Comparison of ENCODE assay signal across 8 mouse cellular contexts in the genomic region with DNA sequence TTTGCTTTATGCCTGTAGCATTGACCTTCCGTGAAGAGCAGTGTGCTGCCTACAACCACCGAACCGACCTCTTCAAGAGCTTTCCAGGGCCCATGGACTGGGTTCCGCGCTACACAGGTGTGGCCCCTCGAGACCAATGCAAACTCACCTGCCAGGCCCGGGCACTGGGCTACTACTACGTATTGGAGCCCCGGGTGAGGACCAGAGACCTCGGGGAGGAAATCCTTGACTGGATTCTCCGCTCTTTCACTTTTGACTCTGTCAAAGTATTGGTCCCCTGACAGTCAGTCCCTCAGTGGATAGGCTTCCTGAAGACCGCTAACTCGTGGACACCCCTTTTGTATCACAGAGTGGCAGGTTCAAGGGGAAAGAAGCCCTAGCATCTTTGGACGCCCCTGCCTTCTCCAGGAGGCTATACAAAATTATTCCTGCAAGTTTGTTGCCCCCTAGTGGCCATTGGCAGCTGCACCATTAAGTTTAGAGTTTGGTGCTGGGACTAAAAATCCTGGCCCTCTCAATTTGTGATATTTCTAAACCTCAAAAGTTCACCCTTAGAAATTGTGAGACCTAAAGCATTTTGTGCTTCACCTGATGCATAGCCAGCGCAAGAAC. TPM values are rescaled to one million over a fixed set of nuclear protein-coding genes. Genes with fewer than 3 reads are reported as not detected.
DNase-seq lines count a peak whose midpoint lies in the region; ATAC-seq and TF ChIP-seq lines count a peak whose summit lies in the region.

No protein-coding gene starts in this region.

- H3K4me1 ChIP-seq in midbrain, embryonic 10.5 days = peaks cover 18% of the 10 kb centered on the region
- peaks cover 7% of the 10 kb centered on the region for H3K4me1 ChIP-seq in midbrain, embryonic 13.5 days (replicated peaks)
- H3K4me1 ChIP-seq in heart, postnatal 0 days (ENCODE audit: control insufficient read depth, insufficient read depth) = peaks cover 3% of the 10 kb centered on the region
- peaks cover 6% of the 10 kb centered on the region for H3K4me1 ChIP-seq in limb, embryonic 11.5 days (ENCODE audit: control insufficient read depth, insufficient read depth, low read length)
- H3K4me1 ChIP-seq in neural tube, embryonic 11.5 days (ENCODE audit: control insufficient read depth, insufficient read depth, low read length) = peaks cover 5% of the 10 kb centered on the region; the same call in 1 of the 2 replicates

- H3K9me3 ChIP-seq in midbrain, embryonic 10.5 days (replicated peaks) = no peaks in the 10 kb centered on the region
- H3K9me3 ChIP-seq in midbrain, embryonic 13.5 days = no peaks in the 10 kb centered on the region
- H3K9me3 ChIP-seq in heart, postnatal 0 days (replicated peaks; ENCODE audit: control insufficient read depth, low read length) = no peaks in the 10 kb centered on the region
- H3K9me3 ChIP-seq in limb, embryonic 11.5 days (ENCODE audit: control insufficient read depth, low read length) = no peaks in the 10 kb centered on the region
- no peaks in the 10 kb centered on the region for H3K9me3 ChIP-seq in neural tube, embryonic 11.5 days (ENCODE audit: control insufficient read depth, low read length)

- no peak overlapping the region for H3K4me2 ChIP-seq in midbrain, embryonic 13.5 days (replicated peaks)
- no peak overlapping the region for H3K4me2 ChIP-seq in heart, postnatal 0 days (ENCODE audit: low read depth, low read length)
- no peak overlapping the region for H3K4me2 ChIP-seq in limb, embryonic 11.5 days (ENCODE audit: low read depth, severe bottlenecking)
- no peak overlapping the region for H3K4me2 ChIP-seq in neural tube, embryonic 11.5 days (ENCODE audit: low read depth)

- no peak for TF ChIP-seq EP300 in heart, postnatal 0 days (IDR thresholded peaks at IDR 0.05; ENCODE audit: low read depth)

- peak overlapping the region; percentile 6; the same call in 1 of the 2 replicates for H3K27ac ChIP-seq in midbrain, embryonic 10.5 days (replicated peaks)
- no peak overlapping the region for H3K27ac ChIP-seq in midbrain, embryonic 13.5 days
- no peak overlapping the region; the same call in 1 of the 2 replicates for H3K27ac ChIP-seq in heart, postnatal 0 days (ENCODE audit: low read depth)
- H3K27ac ChIP-seq in limb, embryonic 11.5 days (replicated peaks; ENCODE audit: low read depth, low read length) = no peak overlapping the region
- H3K27ac ChIP-seq in neural tube, embryonic 11.5 days (ENCODE audit: low read depth, low read length) = no peak overlapping the region

- ATAC-seq in midbrain, embryonic 13.5 days = no peak
- ATAC-seq in common myeloid progenitor, adult 5-6 weeks (replicated peaks; ENCODE audit: low read depth, poor library complexity, severe bottlenecking) = peak; percentile 60; the same call in 1 of the 2 replicates
- peak; percentile 16; the same call in 1 of the 2 replicates for ATAC-seq in heart, postnatal 0 days (ENCODE audit: insufficient read depth, low read depth)
- ATAC-seq in limb, embryonic 11.5 days (ENCODE audit: insufficient number of reproducible peaks, low FRiP score, low TSS enrichment, low read depth) = no peak
- ATAC-seq in neural tube, embryonic 11.5 days (ENCODE audit: insufficient read depth, low FRiP score, low TSS enrichment) = 0 out of 2 replicates have a peak, but pooled peaks have one; percentile 58

- peaks cover 47% of the 10 kb centered on the region for H3K36me3 ChIP-seq in midbrain, embryonic 10.5 days
- peaks cover 7% of the 10 kb centered on the region for H3K36me3 ChIP-seq in midbrain, embryonic 13.5 days
- peaks cover 5% of the 10 kb centered on the region for H3K36me3 ChIP-seq in heart, postnatal 0 days (replicated peaks; ENCODE audit: control insufficient read depth, insufficient read depth, low read length)
- peaks cover 5% of the 10 kb centered on the region for H3K36me3 ChIP-seq in limb, embryonic 11.5 days (ENCODE audit: control insufficient read depth, insufficient read depth, low read length)
- H3K36me3 ChIP-seq in neural tube, embryonic 11.5 days (ENCODE audit: control insufficient read depth, insufficient read depth, low read length) = peaks cover 2% of the 10 kb centered on the region; the same call in 1 of the 2 replicates

- peak overlapping the region; percentile 11; the same call in 1 of the 2 replicates for H3K4me3 ChIP-seq in midbrain, embryonic 10.5 days
- H3K4me3 ChIP-seq in midbrain, embryonic 13.5 days (replicated peaks) = no peak overlapping the region
- no peak overlapping the region for H3K4me3 ChIP-seq in heart, postnatal 0 days (ENCODE audit: low read depth, low read length)
- H3K4me3 ChIP-seq in limb, embryonic 11.5 days (ENCODE audit: low read depth, low read length) = no peak overlapping the region
- no peak overlapping the region for H3K4me3 ChIP-seq in neural tube, embryonic 11.5 days (ENCODE audit: low read depth, low read length)

- H3K27me3 ChIP-seq in midbrain, embryonic 10.5 days (ENCODE audit: low read depth, poor library complexity, severe bottlenecking) = no peaks in the 10 kb centered on the region
- no peaks in the 10 kb centered on the region for H3K27me3 ChIP-seq in midbrain, embryonic 13.5 days
- H3K27me3 ChIP-seq in heart, postnatal 0 days (ENCODE audit: control insufficient read depth, insufficient read depth, low read length) = no peaks in the 10 kb centered on the region
- H3K27me3 ChIP-seq in limb, embryonic 11.5 days (ENCODE audit: control insufficient read depth, insufficient read depth, low read length) = no peaks in the 10 kb centered on the region
- H3K27me3 ChIP-seq in neural tube, embryonic 11.5 days (ENCODE audit: control insufficient read depth, insufficient read depth, low read length) = no peaks in the 10 kb centered on the region

- no peak overlapping the region for H3K9ac ChIP-seq in midbrain, embryonic 13.5 days (replicated peaks)
- no peak overlapping the region for H3K9ac ChIP-seq in heart, postnatal 0 days (replicated peaks; ENCODE audit: low read depth, low read length)
- H3K9ac ChIP-seq in limb, embryonic 11.5 days (ENCODE audit: low read length) = no peak overlapping the region
- H3K9ac ChIP-seq in neural tube, embryonic 11.5 days (ENCODE audit: low read length) = no peak overlapping the region

- TF ChIP-seq CTCF in heart, postnatal 0 days (IDR thresholded peaks at IDR 0.05; ENCODE audit: low read depth) = peak; percentile 81

- DNase-seq in midbrain, embryonic 10.5 days (ENCODE audit: low spot score) = peak; percentile 69
- peak; percentile 91 for DNase-seq in NIH3T3 (ENCODE audit: low read depth)
- peak; percentile 66 for DNase-seq in heart, postnatal 0 days (ENCODE audit: low spot score)
- peak; percentile 76 for DNase-seq in limb, embryonic 11.5 days (ENCODE audit: low spot score)
- peak; percentile 69 for DNase-seq in neural tube, embryonic 11.5 days (ENCODE audit: low spot score)
- no peak for DNase-seq in ovary, postnatal 14 days (ENCODE audit: low spot score)

- 66% methylated on average over 15 of the region's 15 CpGs for WGBS in midbrain, embryonic 10.5 days
- 68% methylated on average over 15 of the region's 15 CpGs for WGBS in midbrain, embryonic 13.5 days
- WGBS in heart, postnatal 0 days = 54% methylated on average over 15 of the region's 15 CpGs
- WGBS in limb, embryonic 11.5 days = 69% methylated on average over 15 of the region's 15 CpGs
- WGBS in neural tube, embryonic 11.5 days = 66% methylated on average over 15 of the region's 15 CpGs

RNA-seq across cellular contexts. Expression of gene Ndufs2, which starts 5.9 kb away (rescaled TPM):
- 267 and 268 TPM in 2 replicates for polyA plus RNA-seq in midbrain, embryonic 10.5 days (2016; fragmentation: Nextera tagmentation; extraction: Ambion mirVana)
- 231 and 234 TPM in 2 replicates for polyA plus RNA-seq in midbrain, embryonic 13.5 days (2015; fragmentation: Nextera tagmentation; extraction: Ambion mirVana)
- 198 and 334 TPM in 2 replicates for total RNA-seq in common myeloid progenitor, adult 5-6 weeks (2017)
- 962 and 1,127 TPM in 2 replicates for total RNA-seq in heart, postnatal 0 days (2014; rRNA removed; ENCODE audit: low replicate concordance)
- polyA plus RNA-seq in heart, postnatal 0 days (2015; fragmentation: Nextera tagmentation; extraction: Ambion mirVana) = 998 and 1,009 TPM in 2 replicates
- 260 and 264 TPM in 2 replicates for polyA plus RNA-seq in limb, embryonic 11.5 days (2014; fragmentation: Nextera tagmentation; extraction: Ambion mirVana)
- polyA plus RNA-seq in neural tube, embryonic 11.5 days (2014; fragmentation: Nextera tagmentation; extraction: Ambion mirVana) = 242 and 286 TPM in 2 replicates

RNA-seq across cellular contexts. Expression of gene Adamts4, which starts 6.8 kb away (rescaled TPM):
- polyA plus RNA-seq in midbrain, embryonic 10.5 days (2016; fragmentation: Nextera tagmentation; extraction: Ambion mirVana) = 9.9 and 10.9 TPM in 2 replicates
- polyA plus RNA-seq in midbrain, embryonic 13.5 days (2015; fragmentation: Nextera tagmentation; extraction: Ambion mirVana) = 6.5 and 7.4 TPM in 2 replicates
- total RNA-seq in common myeloid progenitor, adult 5-6 weeks (2017) = not detected in 2 replicates
- total RNA-seq in heart, postnatal 0 days (2014; rRNA removed; ENCODE audit: low replicate concordance) = 4.1 and 5.5 TPM in 2 replicates
- polyA plus RNA-seq in heart, postnatal 0 days (2015; fragmentation: Nextera tagmentation; extraction: Ambion mirVana) = 3.8 and 3.9 TPM in 2 replicates
- 5.5 and 5.6 TPM in 2 replicates for polyA plus RNA-seq in limb, embryonic 11.5 days (2014; fragmentation: Nextera tagmentation; extraction: Ambion mirVana)
- 4.7 and 5.0 TPM in 2 replicates for polyA plus RNA-seq in neural tube, embryonic 11.5 days (2014; fragmentation: Nextera tagmentation; extraction: Ambion mirVana)

RNA-seq across cellular contexts. Expression of gene B4galt3, which starts 13.1 kb away (rescaled TPM):
- 63.5 and 69.5 TPM in 2 replicates for polyA plus RNA-seq in midbrain, embryonic 10.5 days (2016; fragmentation: Nextera tagmentation; extraction: Ambion mirVana)
- polyA plus RNA-seq in midbrain, embryonic 13.5 days (2015; fragmentation: Nextera tagmentation; extraction: Ambion mirVana) = 99.0 and 99.8 TPM in 2 replicates
- total RNA-seq in common myeloid progenitor, adult 5-6 weeks (2017) = 11.0 and 32.0 TPM in 2 replicates
- 28.9 and 55.0 TPM in 2 replicates for total RNA-seq in heart, postnatal 0 days (2014; rRNA removed; ENCODE audit: low replicate concordance)
- polyA plus RNA-seq in heart, postnatal 0 days (2015; fragmentation: Nextera tagmentation; extraction: Ambion mirVana) = 32.6 and 34.3 TPM in 2 replicates
- 68.9 and 78.2 TPM in 2 replicates for polyA plus RNA-seq in limb, embryonic 11.5 days (2014; fragmentation: Nextera tagmentation; extraction: Ambion mirVana)
- polyA plus RNA-seq in neural tube, embryonic 11.5 days (2014; fragmentation: Nextera tagmentation; extraction: Ambion mirVana) = 67.4 and 70.6 TPM in 2 replicates

RNA-seq across cellular contexts. Expression of gene Fcer1g, which starts 22.9 kb away (rescaled TPM):
- 12.7 and 21.1 TPM in 2 replicates for polyA plus RNA-seq in midbrain, embryonic 10.5 days (2016; fragmentation: Nextera tagmentation; extraction: Ambion mirVana)
- 20.2 and 20.8 TPM in 2 replicates for polyA plus RNA-seq in midbrain, embryonic 13.5 days (2015; fragmentation: Nextera tagmentation; extraction: Ambion mirVana)
- 58.4 and 94.7 TPM in 2 replicates for total RNA-seq in common myeloid progenitor, adult 5-6 weeks (2017)
- total RNA-seq in heart, postnatal 0 days (2014; rRNA removed; ENCODE audit: low replicate concordance) = 22.7 and 60.5 TPM in 2 replicates
- 24.6 TPM in 2 replicates for polyA plus RNA-seq in heart, postnatal 0 days (2015; fragmentation: Nextera tagmentation; extraction: Ambion mirVana)
- 13.2 and 13.6 TPM in 2 replicates for polyA plus RNA-seq in limb, embryonic 11.5 days (2014; fragmentation: Nextera tagmentation; extraction: Ambion mirVana)
- 14.4 and 15.0 TPM in 2 replicates for polyA plus RNA-seq in neural tube, embryonic 11.5 days (2014; fragmentation: Nextera tagmentation; extraction: Ambion mirVana)

RNA-seq across cellular contexts. Expression of gene Ppox, which starts 23.9 kb away (rescaled TPM):
- polyA plus RNA-seq in midbrain, embryonic 10.5 days (2016; fragmentation: Nextera tagmentation; extraction: Ambion mirVana) = 53.0 and 63.9 TPM in 2 replicates
- 56.0 and 56.4 TPM in 2 replicates for polyA plus RNA-seq in midbrain, embryonic 13.5 days (2015; fragmentation: Nextera tagmentation; extraction: Ambion mirVana)
- total RNA-seq in common myeloid progenitor, adult 5-6 weeks (2017) = 17.7 and 18.0 TPM in 2 replicates
- total RNA-seq in heart, postnatal 0 days (2014; rRNA removed; ENCODE audit: low replicate concordance) = 32.7 and 52.4 TPM in 2 replicates
- polyA plus RNA-seq in heart, postnatal 0 days (2015; fragmentation: Nextera tagmentation; extraction: Ambion mirVana) = 24.3 and 24.6 TPM in 2 replicates
- 65.0 and 71.0 TPM in 2 replicates for polyA plus RNA-seq in limb, embryonic 11.5 days (2014; fragmentation: Nextera tagmentation; extraction: Ambion mirVana)
- polyA plus RNA-seq in neural tube, embryonic 11.5 days (2014; fragmentation: Nextera tagmentation; extraction: Ambion mirVana) = 55.6 and 65.3 TPM in 2 replicates

Comparison
In these comparisons a context has a peak if more than half of its experiments do, and no peak if none do; other contexts are left out.
1. ATAC-seq: peak in common myeloid progenitor, adult 5-6 weeks (single experiment), heart, postnatal 0 days (single experiment) and neural tube, embryonic 11.5 days (single experiment); none in midbrain, embryonic 13.5 days (single experiment) and limb, embryonic 11.5 days (single experiment).